Mouse (Mus musculus) CH12.LX (cell line): Measurements from ENCODE around the gene Myo1d. TPM values are rescaled to one million over a fixed set of nuclear protein-coding genes. Genes with fewer than 3 reads are reported as not detected.
A peak's percentile ranks its signal among the peaks of the same experiment; 100 is the strongest.

Experiments
- DNase-seq: peaks from one replicate; pipeline ENCODE4 v3.0.0-alpha.2; 2013; ENCODE audit errors: extremely low read depth
- H3K27ac ChIP-seq: 2 replicates; pipeline ENCODE4 v1.5.1; 2012; ENCODE audit warnings: low read depth, mild to moderate bottlenecking, control low read depth, moderate library complexity; ENCODE audit not compliant: insufficient read depth
- H3K27me3 ChIP-seq: replicated peaks from 2 replicates; pipeline ENCODE3; 2012; ENCODE audit warnings: inconsistent platforms
- H3K36me3 ChIP-seq, 2 experiments: replicated peaks in 1 of 2; 2 replicates each; pipeline versions ENCODE3 to v1.6.1; 2012; ENCODE audit warnings: inconsistent platforms in 1 of 2, low read length in 1 of 2, mild to moderate bottlenecking in 1 of 2, mixed read lengths in 1 of 2, moderate library complexity in 1 of 2; ENCODE audit not compliant: control insufficient read depth in 1 of 2, insufficient read depth in 1 of 2
- H3K4me1 ChIP-seq, 2 experiments: 2 replicates each; pipeline ENCODE4 v1.6.1; 2012; ENCODE audit warnings: inconsistent platforms in 1 of 2, moderate library complexity in 1 of 2; ENCODE audit not compliant: insufficient read depth in 2 of 2, control insufficient read depth in 1 of 2
- H3K4me2 ChIP-seq: 2 replicates; pipeline ENCODE4 v1.6.1; 2012; ENCODE audit warnings: low read depth, mild to moderate bottlenecking, control low read depth; ENCODE audit not compliant: poor library complexity, insufficient read depth, severe bottlenecking
- H3K4me3 ChIP-seq, 3 experiments: fragments of 150-350 bp in 1 of 3; sonication (generic) in 1 of 3; replicated peaks in 1 of 3; 2 replicates each; pipeline versions ENCODE3 to v1.5.1; 2011 to 2012; ENCODE audit warnings: low read depth in 2 of 3, low read length in 2 of 3, mild to moderate bottlenecking in 2 of 3, moderate library complexity in 2 of 3, control low read depth in 1 of 3, improper control_type of control experiment in 1 of 3, inconsistent platforms in 1 of 3, mixed read lengths in 1 of 3; ENCODE audit not compliant: poor library complexity in 1 of 3
- H3K79me2 ChIP-seq: replicated peaks from 2 replicates; pipeline ENCODE4 v1.6.1; 2012; ENCODE audit warnings: mild to moderate bottlenecking, moderate library complexity; ENCODE audit not compliant: control insufficient read depth, poor library complexity, insufficient read depth, severe bottlenecking; ENCODE audit errors: extremely low read depth
- H3K9ac ChIP-seq: 2 replicates; pipeline ENCODE4 v1.6.1; 2012; ENCODE audit warnings: low read depth, mild to moderate bottlenecking, control low read depth, moderate library complexity; ENCODE audit not compliant: insufficient read depth
- H3K9me3 ChIP-seq: replicated peaks from 2 replicates; pipeline ENCODE3; 2012; ENCODE audit warnings: low read length, inconsistent platforms, mixed read lengths
- BHLHE40 ChIP-seq: IDR thresholded peaks from 2 replicates; pipeline ENCODE4 v1.6.1; 2011; ENCODE audit warnings: mild to moderate bottlenecking, low read depth, low read length, improper control_type of control experiment
- CHD1 ChIP-seq: IDR thresholded peaks from 2 replicates; pipeline ENCODE4 v1.6.1; 2012; ENCODE audit warnings: low read depth, low read length, improper control_type of control experiment, inconsistent platforms
- CTCF ChIP-seq, 2 experiments: IDR thresholded peaks in 1 of 2; conservative IDR thresholded peaks in 1 of 2; 2 replicates each; pipeline ENCODE4 v1.5.1; 2011 to 2012; ENCODE audit warnings: low read depth in 2 of 2, low read length in 2 of 2, improper control_type of control experiment in 1 of 2, inconsistent platforms in 1 of 2, mild to moderate bottlenecking in 1 of 2, moderate library complexity in 1 of 2
- E2F4 ChIP-seq: IDR thresholded peaks from 2 replicates; pipeline ENCODE4 v1.6.1; 2011; ENCODE audit warnings: low read depth, low read length, improper control_type of control experiment; ENCODE audit not compliant: insufficient replicate concordance
- EP300 ChIP-seq: IDR thresholded peaks from 2 replicates; pipeline ENCODE4 v1.6.1; 2011; ENCODE audit warnings: low read length, improper control_type of control experiment
- JUND ChIP-seq: conservative IDR thresholded peaks from 2 replicates; pipeline ENCODE4 v1.6.1; 2011; ENCODE audit warnings: low read depth, low read length, improper control_type of control experiment
- MAFK ChIP-seq: IDR thresholded peaks from 2 replicates; pipeline ENCODE4 v1.6.1; 2011; ENCODE audit warnings: low read length, improper control_type of control experiment; ENCODE audit not compliant: insufficient replicate concordance
- POLR2A ChIP-seq: IDR thresholded peaks from 2 replicates; pipeline ENCODE4 v1.6.1; 2011; ENCODE audit warnings: low read depth, mild to moderate bottlenecking, improper control_type of control experiment, low read length
- POLR2AphosphoS2 ChIP-seq: IDR thresholded peaks from 2 replicates; pipeline ENCODE4 v1.6.1; 2011; ENCODE audit warnings: low read depth, low read length, improper control_type of control experiment
- dilution Hi-C: fragments of 300-500 bp; cut with MboI; formaldehyde crosslinking; loops from 2 replicates; pipeline ENCODE4 v1.14.3; 2020; ENCODE audit warnings: low sequenced_read_pairs; ENCODE audit not compliant: extremely low pct_unique_long_range_greater_than_20kb, extremely low pct_ligation_motif_present
- in situ Hi-C: fragments of 300-500 bp; cut with MboI; formaldehyde crosslinking; loops from 3 replicates; pipeline ENCODE4 v1.14.3; 2019; ENCODE audit warnings: low sequenced_read_pairs, low pct_ligation_motif_present, low pct_unique_long_range_greater_than_20kb, mixed read lengths
- polyA plus RNA-seq: library from polyadenylated mRNA; unstranded; fragments of >175 nt; gene quantifications from 2 replicates; pipeline ENCODE4 v1.2.1, GENCODE M21; 2012; ENCODE audit warnings: low read depth; ENCODE audit not compliant: insufficient read length
- total RNA-seq, 2 experiments: library from RNA; depleted of rRNA; stranded (reverse); fragments of 300-350 nt in 1 of 2; fragments of >200 nt in 1 of 2; gene quantifications; 2 replicates each; pipeline ENCODE4 v1.2.3; 2012 to 2014

The Myo1d gene
- total and polyA plus RNA-seq, 3 experiments, result 2.2 to 5.6 (median 2.9) TPM

- no peaks in the 10 kb centered on the region for H3K79me2 ChIP-seq
- H3K9me3 ChIP-seq, result no peaks in the 10 kb centered on the region
- no peak for DNase-seq
- H3K27me3 ChIP-seq, result no peaks in the 10 kb centered on the region
- H3K9ac ChIP-seq, result no peak overlapping the region
- no peaks in the 10 kb centered on the region for H3K36me3 ChIP-seq
- in situ Hi-C loops, result no loop called here
- H3K4me2 ChIP-seq, result no peak overlapping the region
- dilution Hi-C loops, result no loop called here
- H3K4me3 ChIP-seq, result no peak overlapping the region
- no peak overlapping the region for H3K27ac ChIP-seq
- peaks cover 2 to 16% of the 10 kb centered on the region in 2 experiments; a peak in 3 of 4 replicates for H3K4me1 ChIP-seq
- TF ChIP-seq E2F4 (no peak), BHLHE40 (no peak), EP300 (no peak), POLR2AphosphoS2 (no peak), POLR2A (no peak), JUND (no peak)
- TF ChIP-seq, all 38 proteins: peak for 0
Observed at GRCm38 (mm10) chr11:80778157-80778556, 1.7 kb downstream of the Myo1d start.

DNA sequence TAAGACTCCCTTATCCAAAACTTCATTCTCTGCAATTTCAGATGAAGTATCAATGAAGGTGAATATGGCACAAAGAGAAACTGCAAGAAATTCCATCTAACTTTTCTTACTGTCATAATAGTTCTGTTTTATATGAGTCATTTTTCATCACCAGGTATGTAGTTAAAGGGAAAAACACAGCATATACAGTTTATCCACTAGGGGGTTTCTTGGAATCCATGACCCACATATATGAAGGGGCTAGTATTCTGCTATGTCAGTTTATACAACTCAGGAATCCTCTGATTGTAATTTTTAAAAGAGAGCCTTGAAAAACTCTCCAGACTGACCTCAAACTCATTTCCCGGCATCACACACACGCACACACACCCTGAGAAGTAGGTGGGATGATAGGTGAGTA is 2.1 kb downstream of the Myo1d start:
- TF ChIP-seq EP300 (no peak), CHD1 (no peak), CTCF (conservative IDR thresholded peaks at IDR 0.05 in 1 of 2, IDR thresholded peaks at IDR 0.05 in 1 of 2; ENCODE audit: low read depth in 2 of 2, low read length in 2 of 2) (peak in 1 of 2 experiments; percentile 38; a peak in 2 of 4 replicates)

DNA sequence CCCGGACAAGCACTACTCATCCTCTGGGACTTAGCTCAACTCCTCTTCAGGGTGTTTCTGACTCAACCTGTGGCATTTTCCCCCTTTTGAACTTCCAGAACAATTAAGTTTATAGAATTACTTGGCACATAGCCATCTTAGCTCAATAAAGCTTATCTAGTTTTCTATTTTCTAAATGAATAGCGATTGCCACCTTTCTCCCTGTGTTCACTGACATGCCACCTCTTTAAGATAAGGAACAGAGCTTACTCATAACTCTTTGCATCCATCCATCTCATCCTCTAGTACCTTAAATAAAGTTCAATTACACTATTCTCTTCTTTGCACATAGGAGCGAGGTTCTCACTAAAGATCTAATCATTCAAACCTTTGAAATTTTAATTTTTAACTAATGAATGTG is 4.3 kb downstream of the Myo1d start:
- DNase-seq, result no peak
- Histone ChIP-seq H3K9ac (no peak overlapping the region), H3K79me2 (no peaks in the 10 kb centered on the region), H3K4me3 (no peak overlapping the region), H3K4me2 (no peak overlapping the region), H3K9me3 (no peaks in the 10 kb centered on the region), H3K27ac (no peak overlapping the region), H3K36me3 (peaks cover 0 to 3% of the 10 kb centered on the region in 2 experiments), H3K4me1 (peaks cover 2 to 12% of the 10 kb centered on the region in 2 experiments; a peak in 3 of 4 replicates), H3K27me3 (no peaks in the 10 kb centered on the region)
- in situ Hi-C loops (no loop called here), dilution Hi-C loops (no loop called here)
- no peak for TF ChIP-seq POLR2AphosphoS2
- TF ChIP-seq MAFK, result no peak
- TF ChIP-seq BHLHE40, result no peak
- no peak for TF ChIP-seq JUND

More for the DNA sequence above, 2.1 kb downstream of the Myo1d start:
- Histone ChIP-seq H3K36me3 (peaks cover 0 to 3% of the 10 kb centered on the region in 2 experiments), H3K9me3 (no peaks in the 10 kb centered on the region), H3K4me1 (peaks cover 2 to 16% of the 10 kb centered on the region in 2 experiments; a peak in 3 of 4 replicates), H3K4me3 (no peak overlapping the region), H3K9ac (no peak overlapping the region), H3K27me3 (no peaks in the 10 kb centered on the region), H3K4me2 (no peak overlapping the region), H3K79me2 (no peaks in the 10 kb centered on the region), H3K27ac (no peak overlapping the region)
- DNase-seq, result no peak
- dilution Hi-C loops (no loop called here), in situ Hi-C loops (no loop called here)
